Mouse (Mus musculus) T-helper 1 cell (primary cell): ENCODE results near the gene Egf.

Experiments
- in situ Hi-C: fragments of 300-600 bp; cut with MboI, MseI; formaldehyde crosslinking; loops from one replicate; pipeline ENCODE4 v1.15.1; 2025; ENCODE audit warnings: high pct_unique_total_duplicates

Gene Egf

DNA sequence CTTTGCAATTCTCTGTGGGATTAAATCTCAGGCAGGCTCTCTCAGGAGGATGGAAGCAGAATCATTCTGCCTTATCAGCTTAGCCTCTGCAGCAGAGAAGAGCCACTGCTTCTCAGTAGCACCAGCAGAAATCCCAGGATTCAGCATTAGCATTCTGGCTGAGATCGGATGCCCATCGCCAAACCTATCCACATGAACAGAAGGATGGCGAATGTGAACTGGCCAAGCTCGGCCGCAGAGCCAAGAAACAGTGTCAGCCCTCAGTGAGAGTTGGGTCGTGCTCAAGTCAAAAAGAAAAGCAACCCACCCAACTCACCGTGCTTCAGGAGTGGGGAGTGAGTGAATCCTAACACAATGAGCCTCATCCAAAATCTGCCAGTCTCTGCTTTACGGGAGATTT is 103.4 kb downstream of the Egf start:
- in situ Hi-C loops, result no loop called here

DNA sequence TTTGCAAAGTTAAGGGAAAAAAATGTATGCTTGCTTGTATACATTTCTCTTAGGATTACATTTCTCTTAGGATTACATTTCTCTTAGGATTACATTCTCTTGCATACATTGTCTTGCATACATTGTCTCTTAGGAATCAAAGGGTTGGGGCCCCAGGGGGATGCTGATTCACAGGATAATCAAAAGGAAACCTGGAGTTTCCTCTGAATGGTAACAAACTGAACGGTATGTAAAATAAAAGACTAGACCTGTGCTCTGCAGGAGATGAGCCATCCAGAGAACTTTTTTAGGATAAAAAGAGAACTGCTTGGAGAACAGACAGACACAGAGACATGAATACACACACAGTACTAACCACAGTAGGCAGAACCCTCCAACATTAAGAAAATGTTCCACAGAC is 104.2 kb downstream of the Egf start:
- in situ Hi-C loops, result no loop called here

DNA sequence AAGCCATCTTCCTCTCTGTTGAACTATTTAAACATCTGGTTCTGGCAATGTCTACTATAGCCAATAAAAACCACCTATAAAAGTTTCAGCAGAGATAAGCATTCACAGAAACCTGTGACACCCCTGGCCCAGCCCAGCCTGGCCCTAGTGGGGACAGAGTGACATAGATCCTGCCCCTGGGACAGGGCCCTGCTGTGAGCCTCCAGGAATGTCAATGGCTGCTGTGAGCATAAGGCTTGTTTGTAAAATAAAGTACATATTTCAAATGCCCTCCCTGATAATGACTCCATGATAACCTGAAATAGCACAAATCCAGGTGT is 104.9 kb downstream of the Egf start:
- in situ Hi-C loops, result no loop called here

DNA sequence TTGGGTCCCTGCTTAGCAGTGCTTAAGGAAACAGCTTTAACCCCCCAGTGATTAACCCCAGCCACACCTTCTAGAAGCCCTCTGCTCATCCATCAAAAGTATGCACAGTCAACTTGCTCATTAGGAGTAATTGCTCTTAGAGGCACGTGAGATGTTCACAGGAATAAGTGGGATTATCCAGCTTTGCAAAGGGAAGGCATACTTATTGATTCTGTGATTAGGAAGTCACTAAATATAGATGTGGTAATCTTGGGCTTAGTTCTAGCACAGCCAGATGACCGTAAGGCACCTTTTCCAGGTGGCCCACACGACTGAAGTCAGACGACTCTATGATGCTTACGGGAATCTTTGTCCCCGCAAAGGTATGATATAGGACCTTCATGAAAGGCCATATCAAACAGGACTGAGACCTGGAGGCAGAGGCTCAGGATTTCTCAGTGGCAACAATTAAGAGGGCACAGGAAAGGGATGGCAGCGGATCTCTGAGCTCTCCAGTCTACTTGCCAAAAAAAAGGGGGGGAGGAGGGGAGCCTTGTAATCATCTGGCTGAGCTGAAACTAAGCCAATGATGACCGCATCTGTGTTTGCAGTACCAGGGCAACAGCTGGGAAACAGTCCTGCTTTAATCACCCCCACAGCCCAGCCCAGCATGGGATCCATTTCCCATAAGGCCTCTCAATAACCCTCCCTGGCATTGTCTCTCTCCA is 105.4 kb downstream of the Egf start:
- in situ Hi-C loops, result no loop called here

DNA sequence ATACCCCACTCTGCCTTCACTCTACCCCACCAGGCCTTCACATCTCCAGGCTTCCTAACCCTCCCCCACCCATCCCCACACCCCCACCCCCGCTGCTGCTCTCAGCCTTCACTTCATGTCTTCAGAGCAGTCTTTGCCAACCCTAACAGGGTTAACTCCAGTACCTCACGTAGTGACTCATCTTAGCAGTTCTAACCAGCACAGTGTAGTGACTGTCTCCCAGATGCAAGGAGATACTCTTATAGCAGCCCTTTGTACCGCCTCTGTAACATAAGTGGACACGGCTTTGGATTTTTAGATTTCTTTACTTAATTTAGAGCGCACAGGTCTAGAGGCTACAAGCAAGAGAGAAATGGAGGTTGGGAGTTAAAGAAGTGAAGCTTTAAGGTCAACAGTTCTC is 106.5 kb downstream of the Egf start:
- in situ Hi-C loops, result no loop called here

DNA sequence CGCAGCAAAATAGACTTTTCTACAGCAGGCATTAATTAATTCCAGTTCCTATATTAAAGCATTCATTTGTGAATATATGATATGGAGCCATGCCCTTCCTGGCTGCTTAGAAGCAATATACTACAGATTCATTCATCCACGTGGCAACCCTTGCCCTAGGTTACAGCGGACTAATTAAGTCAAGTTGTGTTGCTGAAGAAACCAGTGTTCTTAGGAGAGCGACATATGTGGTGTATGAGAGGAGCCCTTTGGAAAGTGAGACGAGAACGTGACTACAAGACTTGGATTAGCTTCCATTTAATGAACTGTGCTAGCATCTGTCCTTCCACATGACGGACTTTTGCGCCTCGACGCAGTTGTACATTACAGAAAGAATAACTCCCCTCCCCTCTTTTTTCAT is 107.8 kb downstream of the Egf start:
- in situ Hi-C loops, result no loop called here

DNA sequence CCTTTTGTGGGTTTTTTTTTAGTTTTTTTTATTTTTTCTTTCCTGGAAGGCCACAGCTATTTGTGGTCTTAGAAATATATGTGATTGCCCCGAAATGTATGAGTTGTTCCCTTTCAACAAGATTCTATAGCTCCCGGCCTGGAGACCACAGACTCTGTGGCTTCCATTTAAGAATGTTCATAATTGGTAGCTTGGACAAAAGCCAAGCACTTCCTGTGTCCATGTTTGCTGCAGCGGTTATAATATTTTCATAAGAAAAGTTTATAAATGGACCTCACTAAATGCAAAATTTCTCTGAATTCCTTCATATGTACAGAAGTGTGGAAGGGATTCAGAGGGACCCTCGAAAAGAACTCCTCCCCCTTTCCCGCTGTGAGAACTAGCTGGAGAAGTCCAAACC is 108.3 kb downstream of the Egf start:
- in situ Hi-C loops, result no loop called here

DNA sequence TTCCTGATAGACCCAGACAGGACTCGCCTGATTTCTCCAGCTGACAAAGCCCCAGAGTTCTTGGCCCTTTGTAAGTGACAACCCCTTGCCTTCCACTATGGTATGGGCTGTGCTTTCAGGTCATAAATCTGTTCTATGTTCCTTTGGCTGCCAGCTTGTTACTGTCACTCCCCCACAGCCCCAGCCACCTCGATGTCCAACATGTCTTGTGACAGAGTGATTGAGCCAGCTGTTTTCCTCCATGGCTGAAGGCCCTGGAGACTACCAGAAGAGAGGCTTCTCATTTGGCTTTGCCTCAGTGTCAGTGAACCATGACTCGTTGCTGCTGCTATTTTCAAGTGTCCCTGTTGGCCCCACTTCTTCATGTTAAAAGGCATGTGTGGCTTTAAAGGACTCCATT is 109.7 kb downstream of the Egf start:
- in situ Hi-C loops, result no loop called here

DNA sequence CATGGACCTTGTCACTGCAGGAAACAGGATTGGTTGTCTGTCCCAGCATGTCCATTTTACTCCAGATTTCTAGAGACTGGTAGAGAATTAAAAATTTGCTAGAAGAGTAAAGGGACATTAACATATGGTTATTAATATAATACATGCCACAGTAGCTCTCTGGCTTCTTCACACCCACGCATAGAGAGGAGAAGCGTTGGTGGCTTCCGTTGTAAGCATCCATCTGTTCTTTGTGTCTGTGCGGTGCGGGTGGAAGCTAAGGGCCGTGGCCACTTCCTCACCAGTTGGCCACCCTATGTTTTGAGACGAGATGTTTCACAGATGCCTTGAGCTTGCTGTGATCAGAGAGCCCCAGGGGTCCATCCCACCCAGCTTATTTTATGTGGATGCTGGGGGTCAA is 113.5 kb downstream of the Egf start:
- in situ Hi-C loops, result no loop called here

DNA sequence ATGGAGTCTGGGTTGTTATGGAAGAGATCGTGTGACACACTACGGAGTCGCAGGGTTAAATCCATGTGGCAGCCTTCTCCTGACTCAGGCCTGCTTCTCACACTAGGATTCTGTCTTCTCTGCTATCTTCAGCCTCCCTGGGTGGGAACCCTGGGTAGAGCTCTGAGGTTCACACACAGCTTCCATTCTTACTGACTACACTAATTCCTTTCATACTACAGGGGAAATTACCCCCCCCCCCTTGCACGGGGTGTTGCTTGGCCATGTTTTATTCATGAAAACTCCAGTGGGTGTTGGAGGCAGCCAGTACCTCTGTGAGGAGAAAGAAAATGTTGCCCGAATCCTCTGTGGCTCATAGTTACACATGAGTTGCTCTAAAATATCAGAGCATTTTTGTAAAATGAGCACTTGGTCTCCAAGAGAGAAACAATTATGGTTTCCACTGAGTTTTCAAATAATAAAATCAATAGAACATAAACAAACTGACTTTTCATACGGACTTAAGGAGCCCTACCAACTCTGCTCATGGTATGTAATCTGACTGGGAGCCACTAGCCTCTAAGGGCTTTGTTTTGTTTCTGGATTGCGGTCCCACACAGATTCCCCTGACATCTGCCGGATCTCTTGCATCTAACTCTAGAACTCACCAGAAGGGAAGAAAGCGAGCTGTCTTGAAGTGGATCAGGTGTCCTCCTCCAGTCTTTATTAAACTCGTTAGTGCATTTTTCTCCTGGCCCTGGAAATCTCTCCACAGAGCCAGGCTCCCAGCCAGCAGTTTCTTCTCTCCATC is 114.7 kb downstream of the Egf start:
- in situ Hi-C loops, result no loop called here

DNA sequence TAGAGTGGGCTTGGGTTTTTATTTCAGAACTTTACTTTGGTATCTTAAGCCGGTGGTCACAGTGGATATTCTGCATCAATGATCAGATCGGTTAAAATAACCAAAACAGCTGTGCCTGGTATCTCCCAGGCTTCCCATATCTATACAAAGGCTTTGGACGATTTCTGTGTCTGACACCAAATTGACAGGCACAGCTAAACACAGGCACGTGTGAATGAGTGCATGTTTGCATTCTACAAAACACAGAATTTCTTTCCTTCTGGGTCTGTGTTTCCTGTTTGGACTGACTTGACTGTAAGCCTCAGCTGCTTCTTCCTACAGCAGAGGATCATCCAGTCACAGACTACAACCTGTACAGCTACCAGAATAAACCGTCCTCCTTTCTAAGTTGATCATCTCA is 115.4 kb downstream of the Egf start:
- in situ Hi-C loops, result no loop called here

DNA sequence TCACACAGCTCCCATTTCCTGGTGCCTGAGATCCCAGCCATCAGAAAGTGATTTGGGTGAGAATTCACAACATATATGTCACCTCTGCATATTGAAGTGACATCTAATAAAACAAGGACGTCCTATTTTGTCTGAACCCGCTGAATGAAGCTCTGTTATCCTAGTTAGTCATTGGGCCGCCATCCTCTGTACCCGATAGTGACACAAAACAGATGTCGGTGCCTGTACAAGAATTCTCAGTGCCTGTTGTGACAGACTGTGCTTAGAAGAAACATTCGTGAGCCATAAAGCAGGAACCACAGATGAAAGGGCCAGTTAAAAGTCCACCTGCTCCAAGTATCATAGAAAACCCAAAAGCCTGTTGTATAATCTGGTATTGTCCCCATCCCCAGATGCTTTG is 117.7 kb downstream of the Egf start:
- in situ Hi-C loops, result no loop called here

DNA sequence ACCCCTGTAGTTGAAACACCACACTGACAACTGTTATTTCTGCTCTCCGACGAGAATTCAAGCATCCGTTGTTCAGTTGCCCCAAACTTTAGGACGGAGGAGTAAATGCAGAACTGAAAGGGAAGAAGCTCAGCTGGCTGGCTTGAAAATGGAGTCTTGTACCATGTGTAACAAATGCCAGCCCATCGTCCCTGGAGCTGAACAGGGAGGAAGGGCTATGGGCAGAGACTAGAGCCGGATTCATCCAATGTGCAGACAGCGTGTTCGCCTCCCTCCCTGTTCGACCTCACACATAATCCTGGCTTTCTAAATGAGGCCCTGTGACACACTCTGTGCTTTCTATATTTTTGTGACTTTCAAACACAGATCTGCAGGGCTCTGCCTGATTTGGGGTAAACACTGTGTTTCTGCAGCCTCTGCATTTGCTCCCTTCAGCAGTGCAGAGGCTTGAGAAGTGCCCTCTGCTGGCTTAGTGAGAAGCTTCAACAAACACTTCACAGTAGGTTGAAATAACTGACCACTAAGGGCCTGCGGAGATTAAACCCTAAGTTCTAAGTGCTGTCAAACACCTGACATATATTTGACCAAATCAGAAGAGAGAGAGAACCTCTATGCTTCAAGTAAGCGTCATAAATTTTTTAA is 120.7 kb downstream of the Egf start:
- in situ Hi-C loops, result no loop called here

DNA sequence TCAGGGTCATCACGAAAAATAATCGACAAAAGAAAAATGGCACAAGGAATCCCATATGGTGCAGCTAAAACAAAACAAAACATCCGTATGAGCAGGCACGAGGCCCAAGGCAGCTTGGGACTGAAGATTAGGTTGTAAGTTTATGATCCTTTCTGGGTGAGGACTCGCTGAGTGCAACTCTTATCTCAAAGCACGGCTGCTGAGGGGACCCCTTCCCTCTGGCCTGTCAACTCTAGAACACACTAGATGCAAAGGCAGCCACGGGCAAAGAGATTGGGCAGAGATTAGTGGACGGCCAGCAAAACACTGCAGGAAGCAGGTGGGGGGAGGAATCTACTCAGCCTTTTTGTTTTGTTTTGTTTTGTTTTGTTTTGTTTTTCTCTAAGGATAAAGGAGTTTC is 121.6 kb downstream of the Egf start:
- in situ Hi-C loops, result no loop called here

DNA sequence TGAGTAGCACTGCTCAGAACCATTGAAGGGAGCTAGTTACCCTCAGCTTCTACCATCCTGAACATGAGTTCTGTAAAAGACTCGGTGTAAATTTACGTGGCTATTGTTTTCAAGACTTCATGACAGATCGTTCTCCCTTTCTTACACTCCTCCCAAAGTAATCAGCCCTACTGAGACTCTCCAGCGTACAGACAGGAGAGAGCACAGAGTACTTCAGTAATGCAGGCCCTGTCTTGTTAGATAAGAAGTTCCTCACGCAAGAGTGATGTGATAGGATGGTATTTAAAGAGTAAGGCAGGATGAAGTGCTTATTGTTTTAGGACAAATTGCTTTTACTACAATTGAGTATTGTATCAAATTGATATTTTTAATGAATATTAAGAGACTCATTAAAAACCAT is 123.3 kb downstream of the Egf start:
- in situ Hi-C loops, result no loop called here

DNA sequence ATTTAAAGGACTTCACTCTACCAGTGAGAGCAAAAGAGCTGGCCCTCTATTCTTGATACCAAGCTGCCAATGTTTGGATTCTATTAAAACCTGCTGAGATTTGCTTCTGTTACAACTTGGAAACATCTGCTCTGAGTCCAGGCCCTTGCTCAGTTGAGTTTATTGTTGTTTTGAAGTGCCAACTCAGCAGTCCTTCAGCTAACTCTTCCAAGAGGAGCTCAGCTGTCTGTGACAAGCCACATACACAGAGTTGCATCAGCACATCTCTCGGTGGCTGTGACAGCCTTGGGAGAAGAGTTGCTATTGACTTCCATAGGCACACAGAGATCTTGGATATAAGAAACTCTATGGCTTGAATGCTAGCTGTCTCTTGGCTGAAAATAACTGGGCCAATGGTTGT is 124.1 kb downstream of the Egf start:
- in situ Hi-C loops, result no loop called here
